Mouse (Mus musculus): ENCODE results near the gene Vmn2r85. TPM values are rescaled to one million over a fixed set of nuclear protein-coding genes. Genes with fewer than 3 reads are reported as not detected.

Gene Vmn2r85
- polyA plus RNA-seq (2012; fragmentation: generic; extraction: Trizol), result under 1 TPM in 1 of 2 experiments, not detected in 1; under 0.01 TPM

GRCm38 (mm10) chr10:130429603-130430002, at the start of gene Vmn2r85:
TSS of gene Vmn2r85 (minus strand) at chr10:130429703.

GRCm38 (mm10) chr10:130455950-130456349, 26.4 kb upstream of the Vmn2r85 start, which contains the start of gene Vmn2r86:
TSS of gene Vmn2r86 (minus strand) at chr10:130456050.

GRCm38 (mm10) chr10:130394232-130394631, 35.3 kb downstream of the Vmn2r85 start, which contains the start of gene Vmn2r84:
TSS of gene Vmn2r84 (minus strand) at chr10:130394332.

Other genes with a start within 250 kb of the Vmn2r85 start
- gene Olfr826, start 245.5 kb downstream of the Vmn2r85 start, polyA plus RNA-seq (2012; fragmentation: generic; extraction: Trizol), result not detected
- not detected for gene Olfr827, start 215.3 kb downstream of the Vmn2r85 start, polyA plus RNA-seq (2012; fragmentation: generic; extraction: Trizol)
- gene Neurod4, start 149.5 kb downstream of the Vmn2r85 start, polyA plus RNA-seq (2012; fragmentation: generic; extraction: Trizol), result not detected
- gene Tespa1, start 106.8 kb downstream of the Vmn2r85 start, polyA plus RNA-seq (2012; fragmentation: generic; extraction: Trizol), result not detected
- gene Vmn2r84, start 35.4 kb downstream of the Vmn2r85 start, polyA plus RNA-seq (2012; fragmentation: generic; extraction: Trizol), result not detected
- gene Vmn2r86, start 26.3 kb upstream of the Vmn2r85 start, polyA plus RNA-seq (2012; fragmentation: generic; extraction: Trizol), result not detected
- gene Vmn2r87, start 67.7 kb upstream of the Vmn2r85 start, polyA plus RNA-seq (2012; fragmentation: generic; extraction: Trizol), result not detected

Measured in C3H10T1/2 (cell line).